Comparison of ENCODE assay signal across 14 mouse cellular contexts in the genomic region with DNA sequence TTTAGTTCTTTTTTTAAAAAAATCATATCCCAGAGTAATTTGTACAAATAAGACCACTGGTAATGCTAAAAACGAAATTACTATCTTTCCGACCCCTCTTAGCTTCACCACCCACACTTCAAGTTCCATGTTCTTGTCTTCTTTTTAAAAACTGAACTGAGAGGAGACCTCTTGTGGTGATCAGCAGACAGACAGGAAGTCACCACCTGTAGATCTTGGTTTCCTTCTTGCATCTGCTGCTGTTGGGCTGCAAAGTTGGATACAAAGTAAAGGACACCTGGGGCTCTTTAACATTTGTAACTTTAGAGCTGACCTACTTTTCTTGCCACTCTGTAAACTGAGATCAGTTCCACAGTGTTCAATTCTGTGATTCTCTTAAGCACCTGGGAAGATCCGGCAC.
A peak's percentile ranks its signal among the peaks of the same experiment; 100 is the strongest.
DNase-seq lines count a peak whose midpoint lies in the region; ATAC-seq and TF ChIP-seq lines count a peak whose summit lies in the region.
"Had no signal": no experiment of that assay in that cellular context is flagged by ENCODE, and none has a peak within 500 bp of the region (broad histone marks: within the 10 kb centered on the region; RNA-seq: fewer than 3 reads in every experiment).

No protein-coding gene starts in this region.

- H3K9ac ChIP-seq in forebrain, postnatal 0 days = no peak overlapping the region
- H3K9ac ChIP-seq in forebrain, embryonic 16.5 days (replicated peaks; ENCODE audit: low read depth, low read length) = no peak overlapping the region
- H3K9ac ChIP-seq in CH12.LX (ENCODE audit: insufficient read depth, low read depth) = no peak overlapping the region
- H3K9ac ChIP-seq in stomach, postnatal 0 days (ENCODE audit: low read length) = no peak overlapping the region
- H3K9ac ChIP-seq: hindbrain, embryonic 13.5 days; lung, embryonic 15.5 days; midbrain, embryonic 12.5 days had no signal

- ATAC-seq in forebrain, postnatal 0 days = no peak
- no peak for ATAC-seq in forebrain, embryonic 16.5 days
- ATAC-seq in stomach, postnatal 0 days (ENCODE audit: low FRiP score, low TSS enrichment) = no peak
- ATAC-seq in frontal cortex, adult (ENCODE audit: low TSS enrichment) = no peak

- H3K4me1 ChIP-seq in forebrain, postnatal 0 days (ENCODE audit: insufficient read depth) = no peaks in the 10 kb centered on the region
- no peaks in the 10 kb centered on the region for H3K4me1 ChIP-seq in forebrain, embryonic 16.5 days (replicated peaks; ENCODE audit: control insufficient read depth, insufficient read depth, low read length)
- peaks cover 0 to 25% of the 10 kb centered on the region in 2 experiments; a peak in 2 of 4 replicates for H3K4me1 ChIP-seq in CH12.LX (ENCODE audit: control insufficient read depth in 1 of 2, insufficient read depth in 2 of 2)
- no peaks in the 10 kb centered on the region for H3K4me1 ChIP-seq in stomach, postnatal 0 days (replicated peaks; ENCODE audit: control insufficient read depth, insufficient read depth)
- H3K4me1 ChIP-seq: heart, embryonic 10.5 days; hindbrain, embryonic 13.5 days; lung, embryonic 15.5 days; midbrain, embryonic 12.5 days had no signal

- dilution Hi-C loops in CH12.LX (cut with MboI; ENCODE audit: extremely low pct_ligation_motif_present, extremely low pct_unique_long_range_greater_than_20kb, low sequenced_read_pairs) = no loop called here

- no peak for TF ChIP-seq POLR2A in CH12.LX (IDR thresholded peaks at IDR 0.05; ENCODE audit: low read depth, low read length)

- TF ChIP-seq CTCF in forebrain, postnatal 0 days (IDR thresholded peaks at IDR 0.05; ENCODE audit: low read depth) = peak; percentile 58
- peak; percentile 51 for TF ChIP-seq CTCF in left cerebral cortex, adult 2 months (IDR thresholded peaks at IDR 0.05)
- TF ChIP-seq CTCF in CH12.LX (conservative IDR thresholded peaks at IDR 0.05 in 1 of 2, IDR thresholded peaks at IDR 0.05 in 1 of 2; ENCODE audit: low read depth in 2 of 2, low read length in 2 of 2) = peak in 1 of 2 experiments; percentile 69; a peak in 2 of 4 replicates
- peak; percentile 57 for TF ChIP-seq CTCF in stomach, postnatal 0 days (IDR thresholded peaks at IDR 0.05; ENCODE audit: low read depth)

- H3K79me2 ChIP-seq in CH12.LX (replicated peaks; ENCODE audit: control insufficient read depth, extremely low read depth, insufficient read depth, poor library complexity, severe bottlenecking) = no peaks in the 10 kb centered on the region

- DNase-seq in forebrain, postnatal 0 days = no peak
- no peak for DNase-seq in left cerebral cortex, adult 2 months (ENCODE audit: extremely low spot score in 1 of 2, low spot score in 2 of 2)
- no peak for DNase-seq in left cerebral cortex, adult 11 months (ENCODE audit: low spot score)
- DNase-seq in CH12.LX (ENCODE audit: extremely low read depth) = peak; percentile 24
- DNase-seq in stomach, postnatal 0 days (ENCODE audit: low spot score) = no peak
- DNase-seq in frontal cortex, postnatal 25 days (ENCODE audit: low spot score in 2 of 2) = no peak
- DNase-seq: adrenal gland, adult 8-10 months; right cerebral cortex, postnatal 14 days had no signal

- intact Hi-C loops in left cerebral cortex, adult 2 months (cut with DNase I) = no loop called here

- no peaks in the 10 kb centered on the region for H3K9me3 ChIP-seq in forebrain, postnatal 0 days (ENCODE audit: low read length)
- H3K9me3 ChIP-seq in forebrain, embryonic 16.5 days (ENCODE audit: control insufficient read depth, low read length) = no peaks in the 10 kb centered on the region
- H3K9me3 ChIP-seq in CH12.LX (replicated peaks; ENCODE audit: low read length) = no peaks in the 10 kb centered on the region
- H3K9me3 ChIP-seq in stomach, postnatal 0 days (ENCODE audit: control insufficient read depth, low read length) = no peaks in the 10 kb centered on the region
- H3K9me3 ChIP-seq: heart, embryonic 10.5 days; hindbrain, embryonic 13.5 days; lung, embryonic 15.5 days; midbrain, embryonic 12.5 days had no signal

- no peak overlapping the region for H3K4me3 ChIP-seq in forebrain, postnatal 0 days (ENCODE audit: low read depth, low read length)
- no peak overlapping the region for H3K4me3 ChIP-seq in forebrain, embryonic 16.5 days (replicated peaks; ENCODE audit: low read length)
- H3K4me3 ChIP-seq in left cerebral cortex, adult 2 months = no peak overlapping the region
- H3K4me3 ChIP-seq in CH12.LX (replicated peaks in 1 of 3; ENCODE audit: low read depth in 2 of 3, low read length in 2 of 3, poor library complexity in 1 of 3) = no peak overlapping the region
- H3K4me3 ChIP-seq in stomach, postnatal 0 days (ENCODE audit: low read depth, low read length) = no peak overlapping the region
- H3K4me3 ChIP-seq: heart, embryonic 10.5 days; hindbrain, embryonic 13.5 days; lung, embryonic 15.5 days; midbrain, embryonic 12.5 days had no signal

- no peak overlapping the region for H3K4me2 ChIP-seq in forebrain, postnatal 0 days (ENCODE audit: low read depth)
- no peak overlapping the region for H3K4me2 ChIP-seq in forebrain, embryonic 16.5 days (ENCODE audit: low read length)
- peak overlapping the region; percentile 78 for H3K4me2 ChIP-seq in CH12.LX (ENCODE audit: insufficient read depth, low read depth, poor library complexity, severe bottlenecking)
- no peak overlapping the region for H3K4me2 ChIP-seq in stomach, postnatal 0 days (replicated peaks; ENCODE audit: low read depth)
- H3K4me2 ChIP-seq: hindbrain, embryonic 13.5 days; lung, embryonic 15.5 days; midbrain, embryonic 12.5 days had no signal

- TF ChIP-seq RAD21 in CH12.LX (IDR thresholded peaks at IDR 0.05; ENCODE audit: low read depth, low read length) = peak; percentile 57

- 79% methylated on average over 3 of the region's 3 CpGs for WGBS in forebrain, postnatal 0 days
- WGBS in forebrain, embryonic 16.5 days = 84% methylated on average over 3 of the region's 3 CpGs
- 85% methylated on average over 3 of the region's 3 CpGs for WGBS in stomach, postnatal 0 days

- no peaks in the 10 kb centered on the region for H3K36me3 ChIP-seq in forebrain, postnatal 0 days (ENCODE audit: insufficient read depth)
- H3K36me3 ChIP-seq in forebrain, embryonic 16.5 days (ENCODE audit: control insufficient read depth, insufficient read depth) = no peaks in the 10 kb centered on the region
- H3K36me3 ChIP-seq in CH12.LX (replicated peaks in 1 of 2; ENCODE audit: control insufficient read depth in 1 of 2, insufficient read depth in 1 of 2, low read length in 1 of 2) = no peaks in the 10 kb centered on the region
- no peaks in the 10 kb centered on the region for H3K36me3 ChIP-seq in stomach, postnatal 0 days (ENCODE audit: control insufficient read depth, insufficient read depth, low read length)
- H3K36me3 ChIP-seq: heart, embryonic 10.5 days; hindbrain, embryonic 13.5 days; lung, embryonic 15.5 days; midbrain, embryonic 12.5 days had no signal

- no peaks in the 10 kb centered on the region for H3K27me3 ChIP-seq in forebrain, postnatal 0 days (ENCODE audit: insufficient read depth, low read length)
- H3K27me3 ChIP-seq in forebrain, embryonic 16.5 days (replicated peaks; ENCODE audit: control insufficient read depth, insufficient read depth, low read length) = no peaks in the 10 kb centered on the region
- H3K27me3 ChIP-seq in CH12.LX (replicated peaks) = no peaks in the 10 kb centered on the region
- no peaks in the 10 kb centered on the region for H3K27me3 ChIP-seq in stomach, postnatal 0 days (ENCODE audit: control insufficient read depth, insufficient read depth, low read length)
- H3K27me3 ChIP-seq: lung, embryonic 15.5 days; midbrain, embryonic 12.5 days had no signal

- no peak for TF ChIP-seq EP300 in CH12.LX (IDR thresholded peaks at IDR 0.05; ENCODE audit: low read length)
- TF ChIP-seq EP300 in stomach, postnatal 0 days (optimal IDR thresholded peaks at IDR 0.05) = no peak

- in situ Hi-C loops in CH12.LX (cut with MboI; ENCODE audit: low pct_ligation_motif_present, low pct_unique_long_range_greater_than_20kb, low sequenced_read_pairs) = no loop called here

- H3K27ac ChIP-seq in forebrain, postnatal 0 days (ENCODE audit: low read depth, low read length) = no peak overlapping the region
- H3K27ac ChIP-seq in forebrain, embryonic 16.5 days (ENCODE audit: low read length) = no peak overlapping the region
- no peak overlapping the region for H3K27ac ChIP-seq in left cerebral cortex, adult 2 months
- no peak overlapping the region for H3K27ac ChIP-seq in CH12.LX (ENCODE audit: insufficient read depth, low read depth)
- no peak overlapping the region for H3K27ac ChIP-seq in stomach, postnatal 0 days (replicated peaks)
- H3K27ac ChIP-seq: heart, embryonic 10.5 days; hindbrain, embryonic 13.5 days; lung, embryonic 15.5 days; midbrain, embryonic 12.5 days had no signal

TF ChIP-seq in CH12.LX, 34 proteins besides CTCF, POLR2A, EP300 and RAD21:
- TF ChIP-seq SMC3 (IDR thresholded peaks at IDR 0.05; ENCODE audit: low read depth, low read length) = peak; percentile 74
- no peak for TF ChIP-seq IRF4 (IDR thresholded peaks at IDR 0.05; ENCODE audit: low read depth, low read length)
- TF ChIP-seq BHLHE40 (IDR thresholded peaks at IDR 0.05; ENCODE audit: low read depth, low read length) = peak; percentile 78; the same call in 1 of the 2 replicates
- peak; percentile 36; the same call in 1 of the 2 replicates for TF ChIP-seq ELF1 (IDR thresholded peaks at IDR 0.05; ENCODE audit: low read depth, low read length)
- TF ChIP-seq POLR2AphosphoS2 (IDR thresholded peaks at IDR 0.05; ENCODE audit: low read depth, low read length) = no peak
- TF ChIP-seq RCOR1 (conservative IDR thresholded peaks at IDR 0.05; ENCODE audit: low read depth, low read length) = no peak
